Mouse (Mus musculus): Measurements from ENCODE around the gene Acsl1.
"Not testable (repeated sequence)": the region's sequence is repeated elsewhere in the genome, so short reads cannot be mapped to it uniquely, and the experiment has no call there.

Acsl1 gene

GRCm38 (mm10) chr8:46562333-46562732 is 91.5 kb downstream of the Acsl1 start:
- no peak for DNase-seq (ENCODE audit: low spot score)

- no peak for DNase-seq (ENCODE audit: low spot score)
These were observed 96.2 kb downstream of the Acsl1 start for GRCm38 (mm10) chr8:46566914-46567529.

GRCm38 (mm10) chr8:46567946-46568345 is 97.1 kb downstream of the Acsl1 start:
- DNase-seq (ENCODE audit: low spot score): no peak

GRCm38 (mm10) chr8:46568942-46569341 is 98.1 kb downstream of the Acsl1 start:
- no peak for DNase-seq (ENCODE audit: low spot score)

- DNase-seq (ENCODE audit: low spot score): no peak
These were observed 99.0 kb downstream of the Acsl1 start for GRCm38 (mm10) chr8:46569659-46570441.

GRCm38 (mm10) chr8:46570673-46571072 is 99.8 kb downstream of the Acsl1 start:
- no peak for DNase-seq (ENCODE audit: low spot score)

GRCm38 (mm10) chr8:46573446-46573845 is 102.6 kb downstream of the Acsl1 start:
- DNase-seq (ENCODE audit: low spot score): no peak

GRCm38 (mm10) chr8:46573964-46574363 is 103.1 kb downstream of the Acsl1 start:
- DNase-seq (ENCODE audit: low spot score): no peak

GRCm38 (mm10) chr8:46578794-46579193 is 108.0 kb downstream of the Acsl1 start:
- DNase-seq (ENCODE audit: low spot score): no peak

GRCm38 (mm10) chr8:46584328-46584727 is 113.5 kb downstream of the Acsl1 start:
- not testable (repeated sequence) for DNase-seq (ENCODE audit: low spot score)

- no peak for DNase-seq (ENCODE audit: low spot score)
These were observed 114.7 kb downstream of the Acsl1 start for GRCm38 (mm10) chr8:46585576-46585975.

Measured in ovary, adult 18-20 months (tissue).